Mouse (Mus musculus) adrenal gland, postnatal 10 days (tissue): ENCODE measurements around the gene Pde4a. TPM values are rescaled to one million over a fixed set of nuclear protein-coding genes. Genes with fewer than 3 reads are reported as not detected.
"Not testable (repeated sequence)": the region's sequence is repeated elsewhere in the genome, so short reads cannot be mapped to it uniquely, and the experiment has no call there.

Source experiments
- DNase-seq: peaks from one replicate; pipeline ENCODE4 v3.0.0; 2021; ENCODE audit warnings: mixed read lengths
- total RNA-seq, 2 experiments: library from RNA; stranded (reverse); gene quantifications; 2 replicates each; pipeline ENCODE4 v1.2.3; 2021

Gene Pde4a
- total RNA-seq, 2 experiments from 2014 or later: 22.7 to 31.5 TPM

- DNase-seq: no peak
Measured at GRCm38 (mm10) chr9:21245113-21245487, 79.6 kb downstream of the Pde4a start.

- DNase-seq: no peak
Measured at GRCm38 (mm10) chr9:21246342-21246741, 80.8 kb downstream of the Pde4a start.

GRCm38 (mm10) chr9:21248326-21248725, 82.8 kb downstream of the Pde4a start, which contains the start of gene S1pr5:
Gene S1pr5 (minus strand): TSS chr9:21248443.
- DNase-seq: peak; percentile 83

- peak; percentile 34 for DNase-seq
Measured at GRCm38 (mm10) chr9:21249629-21250508, 84.4 kb downstream of the Pde4a start.

GRCm38 (mm10) chr9:21250509-21250908, 85.0 kb downstream of the Pde4a start:
- no peak for DNase-seq

- no peak for DNase-seq
Measured at GRCm38 (mm10) chr9:21251116-21251735, 85.7 kb downstream of the Pde4a start.

GRCm38 (mm10) chr9:21254690-21255089, 89.2 kb downstream of the Pde4a start:
- no peak for DNase-seq

- DNase-seq: not testable (repeated sequence)
Measured at GRCm38 (mm10) chr9:21256349-21256748, 90.8 kb downstream of the Pde4a start.

GRCm38 (mm10) chr9:21260491-21261040, 95.1 kb downstream of the Pde4a start:
- no peak for DNase-seq

GRCm38 (mm10) chr9:21261831-21262230, 96.3 kb downstream of the Pde4a start:
- DNase-seq: no peak

Other genes with a start within 250 kb of the Pde4a start
- 10 to 100 TPM; 44.9 to 54.7 TPM for gene Dnmt1, start 205.8 kb upstream of the Pde4a start, total RNA-seq
- gene S1pr2, start 188.9 kb upstream of the Pde4a start, total RNA-seq: 1 to 10 TPM; 7.4 to 9.7 TPM
- gene Mrpl4, start 163.0 kb upstream of the Pde4a start, total RNA-seq: 100 to 1,000 TPM; 121 to 125 TPM
- gene Icam1, start 149.7 kb upstream of the Pde4a start, total RNA-seq: 10 to 100 TPM; 10.8 to 12.4 TPM
- gene Icam4, start 136.3 kb upstream of the Pde4a start, total RNA-seq: 1 to 10 TPM; 2.3 to 3.2 TPM
- under 1 TPM; 0.51 to 0.67 TPM for gene Icam5, start 133.6 kb upstream of the Pde4a start, total RNA-seq
- not detected for gene Zglp1, start 98.6 kb upstream of the Pde4a start, total RNA-seq
- gene Gm49373, start 92.6 kb upstream of the Pde4a start, total RNA-seq: under 1 TPM; 0.45 to 0.51 TPM
- 10 to 100 TPM; 32.5 to 38.6 TPM for gene Fdx1l, start 92.1 kb upstream of the Pde4a start, total RNA-seq
- 1 to 10 TPM in 1 of 2 experiments, under 1 TPM in 1; 0.63 to 1.5 TPM for gene Gm38431, start 73.7 kb upstream of the Pde4a start, total RNA-seq
- 10 to 100 TPM; 47.2 to 50.3 TPM for gene Raver1, start 73.7 kb upstream of the Pde4a start, total RNA-seq
- 10 to 100 TPM; 12.5 to 18.6 TPM for gene Tyk2, start 34.5 kb upstream of the Pde4a start, total RNA-seq
- gene Cdc37, start 15.7 kb upstream of the Pde4a start, total RNA-seq: 100 to 1,000 TPM; 155 to 160 TPM
- gene Keap1, start 73.6 kb downstream of the Pde4a start, total RNA-seq: 10 to 100 TPM; 39.4 to 45.8 TPM
- gene S1pr5, start 82.7 kb downstream of the Pde4a start, total RNA-seq: 1 to 10 TPM; 1.4 to 1.7 TPM
- gene Atg4d, start 99.6 kb downstream of the Pde4a start, total RNA-seq: 10 to 100 TPM; 45.4 to 48.1 TPM
- gene Kri1, start 122.3 kb downstream of the Pde4a start, total RNA-seq: 10 to 100 TPM; 28.8 to 38.4 TPM
- 10 to 100 TPM; 16.8 to 23.8 TPM for gene Cdkn2d, start 125.7 kb downstream of the Pde4a start, total RNA-seq
- gene Ap1m2, start 146.6 kb downstream of the Pde4a start, total RNA-seq: under 1 TPM in 1 of 2 experiments, not detected in 1; 0.15 TPM
- gene Slc44a2, start 155.0 kb downstream of the Pde4a start, total RNA-seq: 10 to 100 TPM; 48.3 to 63.4 TPM
- gene Ilf3, start 202.2 kb downstream of the Pde4a start, total RNA-seq: 10 to 100 TPM; 54.4 to 67.4 TPM
- gene Qtrt1, start 246.1 kb downstream of the Pde4a start, total RNA-seq: 10 to 100 TPM; 14.8 to 21.1 TPM